Mouse (Mus musculus): ENCODE data around the gene Trappc13.

DNA sequence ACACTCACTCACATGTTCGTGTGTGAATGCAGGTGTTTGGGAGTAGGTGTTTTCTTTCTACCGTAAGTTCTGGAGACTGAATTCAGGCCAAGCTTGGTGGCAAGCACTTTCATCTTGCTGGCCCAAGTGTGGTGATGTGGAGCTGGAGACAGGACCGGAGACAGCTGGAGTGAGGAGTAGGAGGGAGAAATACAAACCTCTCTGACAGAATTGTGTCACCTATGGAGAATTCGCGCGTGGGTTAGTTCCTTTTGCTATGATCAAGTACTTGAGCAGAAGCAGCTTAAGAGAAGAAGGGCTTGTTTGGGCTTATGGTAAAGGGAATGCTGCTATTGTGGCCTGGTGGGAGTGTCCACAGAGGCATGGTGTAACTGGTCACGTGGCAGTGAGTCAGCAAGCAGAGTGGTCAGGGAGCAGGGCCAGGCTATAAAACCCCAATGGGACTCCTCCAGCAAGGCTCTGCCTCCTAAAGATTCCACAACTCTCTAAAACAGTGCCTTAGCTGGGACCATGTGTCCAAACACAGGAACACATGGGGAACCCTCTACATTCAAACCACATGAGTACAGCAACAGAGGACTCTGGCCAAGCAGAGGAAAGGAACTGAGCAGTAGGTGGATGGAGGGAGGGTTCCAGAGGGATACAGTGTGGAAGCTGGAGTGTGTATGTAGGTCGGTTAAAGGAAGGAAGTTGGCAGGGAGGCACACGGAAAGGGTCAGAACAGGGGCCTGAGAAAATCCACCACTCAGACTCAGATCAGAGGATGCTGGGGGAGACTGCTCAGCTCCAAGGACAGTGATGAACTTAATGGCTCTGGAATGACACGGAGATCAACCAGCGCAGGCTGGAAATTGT lies 83.5 kb downstream of the Trappc13 start:
- no peak for TF ChIP-seq EP300 (IDR thresholded peaks at IDR 0.05; ENCODE audit: low read depth)
- TF ChIP-seq CTCF (IDR thresholded peaks at IDR 0.05; ENCODE audit: low read depth): no peak

All from heart, postnatal 0 days (tissue).